Mouse (Mus musculus): ENCODE measurements around the gene Ppp1ca. TPM values are rescaled to one million over a fixed set of nuclear protein-coding genes. Genes with fewer than 3 reads are reported as not detected.

Gene Ppp1ca
- polyA plus RNA-seq, 1 experiment: 204 TPM

DNA sequence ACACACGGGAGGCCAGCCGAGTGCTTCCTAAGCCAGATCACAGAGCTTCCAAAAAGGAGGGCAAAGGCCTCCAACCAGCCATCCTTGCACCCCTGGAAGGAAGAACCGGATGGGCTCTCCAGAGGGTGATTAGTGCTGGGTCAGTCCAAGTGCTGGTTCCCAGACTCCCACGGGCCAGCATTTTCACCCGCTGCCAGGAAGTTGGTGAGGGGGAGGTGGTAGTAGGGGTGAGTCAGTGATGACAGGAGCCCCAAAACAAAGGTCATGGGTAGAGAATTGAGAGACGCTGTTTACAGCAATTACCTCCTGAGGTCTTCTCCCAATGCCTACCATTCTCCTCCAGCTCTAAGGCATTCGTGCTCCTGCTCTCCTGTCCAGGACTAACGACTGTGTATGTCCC, 38.5 kb downstream of the Ppp1ca start:
- no peak overlapping the region for H3K4me3 ChIP-seq (replicated peaks; ENCODE audit: control insufficient read depth, low read depth, low read length)
- peaks cover 10% of the 10 kb centered on the region for H3K4me1 ChIP-seq (ENCODE audit: control insufficient read depth, insufficient read depth, low read length)
- TF ChIP-seq CTCF (IDR thresholded peaks at IDR 0.05; ENCODE audit: control insufficient read depth, insufficient read depth, low read length) (no peak), POLR2A (IDR thresholded peaks at IDR 0.05; ENCODE audit: borderline replicate concordance, control insufficient read depth, low read depth, low read length) (no peak)
- peak overlapping the region; percentile 32 for H3K27ac ChIP-seq (ENCODE audit: control insufficient read depth, insufficient read depth, low read depth, low read length, poor library complexity)
- 66% methylated on average over 8 of the region's 8 CpGs for WGBS

DNA sequence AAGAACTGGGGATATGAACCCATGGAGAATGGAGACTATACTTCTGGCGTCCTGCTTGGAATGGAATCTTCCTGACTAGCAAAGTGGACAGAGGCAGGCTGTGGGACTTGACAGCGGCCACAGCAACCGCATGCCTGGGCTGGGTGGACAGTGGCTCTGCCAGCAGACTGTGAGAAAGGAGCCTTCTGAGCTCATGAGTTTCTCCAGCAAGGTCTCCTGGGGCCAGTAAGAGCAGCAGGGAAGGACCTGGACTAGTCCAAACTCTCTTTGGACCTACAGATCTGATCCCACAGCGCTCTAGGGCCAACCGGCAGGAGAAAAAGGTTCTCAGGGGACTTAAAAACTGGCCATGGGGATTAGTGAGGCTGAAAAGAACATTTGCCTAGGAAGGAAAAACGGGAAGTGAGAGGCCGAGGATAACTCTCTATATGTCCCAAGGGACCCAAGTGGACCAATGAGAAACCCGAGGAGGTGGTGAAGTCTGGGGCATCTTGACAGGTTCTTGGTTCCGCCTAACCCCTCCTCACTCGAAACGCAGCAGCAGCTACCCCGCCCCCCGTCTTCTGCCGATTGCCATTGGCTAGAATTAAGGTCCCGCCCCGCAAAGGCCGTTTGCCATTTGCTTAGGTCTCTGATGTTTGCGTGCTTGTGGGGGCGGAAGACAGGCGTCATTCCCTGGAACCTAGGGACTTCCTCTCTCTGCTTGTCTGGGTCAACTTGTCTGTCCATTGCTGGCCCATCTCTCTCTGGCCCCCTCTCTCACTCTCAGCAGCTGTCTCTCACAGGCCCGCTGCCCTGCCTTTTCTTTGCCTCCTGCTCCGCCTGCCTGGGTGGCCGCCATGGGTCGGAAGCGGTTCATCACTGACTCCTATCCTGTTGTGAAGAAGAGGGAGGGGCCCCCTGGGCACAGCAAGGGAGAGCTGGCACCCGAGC, 39.7 kb downstream of the Ppp1ca start, which contains the start of gene Pold4:
Pold4 (plus strand) TSS at position 647 of the 933 bp plus-strand sequence.
- TF ChIP-seq CTCF (IDR thresholded peaks at IDR 0.05; ENCODE audit: control insufficient read depth, insufficient read depth, low read length) (no peak), POLR2A (IDR thresholded peaks at IDR 0.05; ENCODE audit: borderline replicate concordance, control insufficient read depth, low read depth, low read length) (peak; percentile 70)
- H3K4me3 ChIP-seq (replicated peaks; ENCODE audit: control insufficient read depth, low read depth, low read length): peak within 1 kb of the TSS; percentile 70
- H3K4me1 ChIP-seq (ENCODE audit: control insufficient read depth, insufficient read depth, low read length): peaks cover 10% of the 10 kb centered on the region
- peak within 1 kb of the TSS; percentile 96 for H3K27ac ChIP-seq (ENCODE audit: control insufficient read depth, insufficient read depth, low read depth, low read length, poor library complexity)
- 12% methylated on average over 26 of the region's 26 CpGs for WGBS

DNA sequence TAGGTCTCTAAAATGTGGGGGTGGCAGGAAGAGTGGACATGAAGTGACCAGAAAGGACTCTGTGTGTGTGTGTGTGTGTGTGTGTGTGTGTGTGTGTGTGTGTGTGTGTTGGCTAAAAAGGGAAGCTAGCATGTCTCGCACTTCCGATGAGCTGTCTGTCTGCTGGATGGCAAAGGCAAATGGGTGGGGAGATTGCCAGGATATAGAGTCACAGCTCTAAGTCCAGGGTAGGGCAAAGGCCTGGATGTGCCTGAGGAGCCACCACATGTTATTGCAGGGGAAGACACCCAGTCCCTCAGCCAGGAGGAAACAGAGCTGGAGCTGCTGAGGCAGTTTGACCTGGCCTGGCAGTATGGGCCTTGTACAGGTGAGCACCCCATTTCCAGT, 40.3 kb downstream of the Ppp1ca start:
- H3K4me1 ChIP-seq (ENCODE audit: control insufficient read depth, insufficient read depth, low read length): peaks cover 5% of the 10 kb centered on the region; the same call in 1 of the 2 replicates

DNA sequence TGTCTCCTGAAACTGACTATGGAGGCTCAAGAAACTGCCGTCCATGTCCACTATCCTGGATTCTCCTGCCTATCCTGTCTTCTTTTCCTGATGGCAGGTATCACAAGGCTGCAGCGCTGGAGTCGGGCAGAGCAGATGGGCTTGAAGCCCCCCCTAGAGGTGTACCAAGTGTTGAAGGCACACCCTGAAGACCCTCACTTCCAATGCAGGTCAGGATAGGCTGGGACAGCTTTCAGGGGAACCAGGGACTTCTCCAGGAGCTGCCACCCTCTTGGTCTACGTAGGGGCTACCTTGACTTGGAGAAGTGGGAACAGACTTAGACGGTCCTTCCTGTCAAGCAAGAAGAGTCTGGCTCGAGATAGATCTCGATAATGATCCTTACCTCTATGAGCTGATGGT, 40.8 kb downstream of the Ppp1ca start:
- Histone ChIP-seq H3K27ac (ENCODE audit: control insufficient read depth, insufficient read depth, low read depth, low read length, poor library complexity) (peak overlapping the region; percentile 96), H3K4me3 (replicated peaks; ENCODE audit: control insufficient read depth, low read depth, low read length) (no peak overlapping the region), H3K4me1 (ENCODE audit: control insufficient read depth, insufficient read depth, low read length) (peaks cover 3% of the 10 kb centered on the region; the same call in 1 of the 2 replicates)
- TF ChIP-seq CTCF (IDR thresholded peaks at IDR 0.05; ENCODE audit: control insufficient read depth, insufficient read depth, low read length) (no peak), POLR2A (IDR thresholded peaks at IDR 0.05; ENCODE audit: borderline replicate concordance, control insufficient read depth, low read depth, low read length) (no peak)
- whole genome bisulfite sequencing: 70% methylated on average over 7 of the region's 7 CpGs

More for the DNA sequence above, 40.3 kb downstream of the Ppp1ca start:
- Histone ChIP-seq H3K4me3 (replicated peaks; ENCODE audit: control insufficient read depth, low read depth, low read length) (peak overlapping the region; percentile 70), H3K27ac (ENCODE audit: control insufficient read depth, insufficient read depth, low read depth, low read length, poor library complexity) (peak overlapping the region; percentile 96)
- WGBS: 0% methylated on average over 2 of the region's 2 CpGs
- TF ChIP-seq POLR2A (IDR thresholded peaks at IDR 0.05; ENCODE audit: borderline replicate concordance, control insufficient read depth, low read depth, low read length) (no peak), CTCF (IDR thresholded peaks at IDR 0.05; ENCODE audit: control insufficient read depth, insufficient read depth, low read length) (no peak)

DNA sequence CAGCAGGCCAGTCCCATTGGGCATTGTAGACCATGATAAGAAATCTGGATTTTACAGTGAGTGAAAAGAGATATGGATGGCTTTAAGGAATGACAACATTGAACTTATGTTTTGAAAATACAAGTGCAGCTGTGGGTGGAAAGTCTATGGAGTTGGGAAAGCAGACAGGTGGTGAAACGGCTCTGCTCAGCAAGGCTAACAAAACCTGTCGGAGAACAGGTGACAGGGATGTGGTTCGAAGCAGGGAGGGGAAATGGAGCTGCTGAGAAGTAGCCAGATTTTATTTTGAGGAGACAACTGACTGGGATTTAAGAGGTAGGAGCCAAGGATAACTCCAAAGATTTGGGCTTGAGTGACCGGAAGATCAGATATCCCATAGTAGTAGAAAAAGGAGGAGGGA, 42.7 kb downstream of the Ppp1ca start:
- Histone ChIP-seq H3K4me3 (replicated peaks; ENCODE audit: control insufficient read depth, low read depth, low read length) (no peak overlapping the region), H3K4me1 (ENCODE audit: control insufficient read depth, insufficient read depth, low read length) (no peaks in the 10 kb centered on the region; the same call in 1 of the 2 replicates), H3K27ac (ENCODE audit: control insufficient read depth, insufficient read depth, low read depth, low read length, poor library complexity) (no peak overlapping the region)
- 74% methylated on average over 4 of the region's 4 CpGs for WGBS
- TF ChIP-seq POLR2A (IDR thresholded peaks at IDR 0.05; ENCODE audit: borderline replicate concordance, control insufficient read depth, low read depth, low read length): no peak
- no peak for TF ChIP-seq CTCF (IDR thresholded peaks at IDR 0.05; ENCODE audit: control insufficient read depth, insufficient read depth, low read length)

DNA sequence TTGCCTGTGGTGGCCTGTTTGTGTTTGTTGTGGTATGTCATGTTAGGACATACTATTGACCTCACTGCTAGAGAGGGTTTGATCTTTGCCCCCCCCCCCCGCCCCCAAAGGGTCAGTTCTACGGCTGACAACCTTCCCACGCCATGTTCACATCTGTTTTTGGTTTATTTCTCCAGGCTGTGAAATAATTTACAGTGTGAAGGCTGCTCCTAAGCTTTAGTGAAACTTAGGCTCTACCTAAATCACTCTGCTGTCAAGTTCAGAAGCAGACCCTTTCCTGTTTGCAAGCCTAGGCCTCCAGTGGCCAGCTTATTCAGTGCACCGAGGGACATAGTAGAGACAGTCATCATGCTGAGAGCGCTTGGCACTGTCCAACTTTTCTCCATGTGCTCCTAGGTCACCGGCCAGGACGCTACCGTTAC, 48.4 kb downstream of the Ppp1ca start:
- Histone ChIP-seq H3K4me1 (ENCODE audit: control insufficient read depth, insufficient read depth, low read length) (no peaks in the 10 kb centered on the region), H3K4me3 (replicated peaks; ENCODE audit: control insufficient read depth, low read depth, low read length) (no peak overlapping the region), H3K27ac (ENCODE audit: control insufficient read depth, insufficient read depth, low read depth, low read length, poor library complexity) (no peak overlapping the region)
- TF ChIP-seq CTCF (IDR thresholded peaks at IDR 0.05; ENCODE audit: control insufficient read depth, insufficient read depth, low read length): no peak
- no peak for TF ChIP-seq POLR2A (IDR thresholded peaks at IDR 0.05; ENCODE audit: borderline replicate concordance, control insufficient read depth, low read depth, low read length)
- WGBS: 57% methylated on average over 8 of the region's 8 CpGs

DNA sequence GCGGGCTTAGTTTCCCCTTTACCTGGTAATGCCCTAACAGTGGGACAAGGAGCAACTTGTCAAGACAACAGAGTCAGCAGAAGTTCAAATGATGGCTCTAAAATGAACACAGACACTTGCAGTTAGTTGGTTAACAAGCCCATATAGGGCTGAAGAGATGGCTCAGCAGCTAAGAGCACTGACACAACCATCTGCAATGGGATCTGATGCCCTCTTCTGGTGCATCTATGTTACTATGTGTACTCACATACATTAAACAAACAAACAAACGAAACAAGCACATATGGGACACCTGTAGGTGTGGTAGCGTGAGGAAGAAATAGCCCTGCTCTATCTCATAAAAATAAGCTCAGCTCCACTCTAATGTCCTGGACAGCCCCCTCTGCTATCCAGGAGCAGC, 50.6 kb downstream of the Ppp1ca start:
- no peaks in the 10 kb centered on the region for H3K4me1 ChIP-seq (ENCODE audit: control insufficient read depth, insufficient read depth, low read length)
- H3K27ac ChIP-seq (ENCODE audit: control insufficient read depth, insufficient read depth, low read depth, low read length, poor library complexity): no peak overlapping the region
- TF ChIP-seq POLR2A (IDR thresholded peaks at IDR 0.05; ENCODE audit: borderline replicate concordance, control insufficient read depth, low read depth, low read length) (no peak), CTCF (IDR thresholded peaks at IDR 0.05; ENCODE audit: control insufficient read depth, insufficient read depth, low read length) (no peak)
- WGBS: 73% methylated on average over 3 of the region's 3 CpGs
- no peak overlapping the region for H3K4me3 ChIP-seq (replicated peaks; ENCODE audit: control insufficient read depth, low read depth, low read length)

DNA sequence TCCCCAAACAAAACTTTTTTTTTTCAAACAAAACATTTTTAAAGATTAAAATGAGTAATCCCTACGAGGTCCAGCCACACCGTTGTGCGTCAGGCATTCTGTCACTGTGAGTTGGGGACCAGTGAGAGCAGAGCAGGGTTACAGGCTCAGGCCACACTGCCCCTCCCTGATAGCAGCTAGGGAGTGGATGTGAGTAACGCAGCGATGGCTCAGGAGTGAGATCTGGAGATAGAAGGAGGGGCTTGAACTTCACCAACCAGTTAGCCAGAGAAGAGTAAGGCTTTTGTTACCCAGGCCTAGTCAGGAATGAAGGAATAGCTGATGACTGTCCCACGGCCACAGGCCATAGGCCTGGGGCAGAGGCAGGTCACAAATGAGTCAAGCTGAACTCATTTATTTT, 52.9 kb downstream of the Ppp1ca start:
- TF ChIP-seq POLR2A (IDR thresholded peaks at IDR 0.05; ENCODE audit: borderline replicate concordance, control insufficient read depth, low read depth, low read length): no peak
- TF ChIP-seq CTCF (IDR thresholded peaks at IDR 0.05; ENCODE audit: control insufficient read depth, insufficient read depth, low read length): no peak
- H3K4me1 ChIP-seq (ENCODE audit: control insufficient read depth, insufficient read depth, low read length): no peaks in the 10 kb centered on the region
- H3K27ac ChIP-seq (ENCODE audit: control insufficient read depth, insufficient read depth, low read depth, low read length, poor library complexity): no peak overlapping the region
- no peak overlapping the region for H3K4me3 ChIP-seq (replicated peaks; ENCODE audit: control insufficient read depth, low read depth, low read length)
- WGBS: 86% methylated on average over 6 of the region's 6 CpGs

Other genes with a start within 250 kb of the Ppp1ca start
- 1.6 and 4.4 TPM in 2 replicates for gene Aldh3b3, start 233.4 kb upstream of the Ppp1ca start, polyA plus RNA-seq (2011; ENCODE audit: insufficient read depth, insufficient read length, low replicate concordance, missing spikeins)
- gene Aldh3b2, start 219.7 kb upstream of the Ppp1ca start, polyA plus RNA-seq (2011; ENCODE audit: insufficient read depth, insufficient read length, low replicate concordance, missing spikeins): 2.4 and 4.2 TPM in 2 replicates
- 5.1 and 10.7 TPM in 2 replicates for gene Acy3, start 205.5 kb upstream of the Ppp1ca start, polyA plus RNA-seq (2011; ENCODE audit: insufficient read depth, insufficient read length, low replicate concordance, missing spikeins)
- not detected in 2 replicates for gene Tbx10, start 199.3 kb upstream of the Ppp1ca start, polyA plus RNA-seq (2011; ENCODE audit: insufficient read depth, insufficient read length, low replicate concordance, missing spikeins)
- gene Nudt8, start 191.5 kb upstream of the Ppp1ca start, polyA plus RNA-seq (2011; ENCODE audit: insufficient read depth, insufficient read length, low replicate concordance, missing spikeins): 9.7 and 18.1 TPM in 2 replicates
- 1.7 and 2.0 TPM in 2 replicates for gene Gm49405, start 191.4 kb upstream of the Ppp1ca start, polyA plus RNA-seq (2011; ENCODE audit: insufficient read depth, insufficient read length, low replicate concordance, missing spikeins)
- 5.2 and 7.8 TPM in 2 replicates for gene Doc2g, start 188.8 kb upstream of the Ppp1ca start, polyA plus RNA-seq (2011; ENCODE audit: insufficient read depth, insufficient read length, low replicate concordance, missing spikeins)
- gene Ndufv1, start 179.3 kb upstream of the Ppp1ca start, polyA plus RNA-seq (2011; ENCODE audit: insufficient read depth, insufficient read length, low replicate concordance, missing spikeins): 61.7 and 118 TPM in 2 replicates
- 125 and 187 TPM in 2 replicates for gene Gstp1, start 154.1 kb upstream of the Ppp1ca start, polyA plus RNA-seq (2011; ENCODE audit: insufficient read depth, insufficient read length, low replicate concordance, missing spikeins)
- gene Gstp2, start 146.0 kb upstream of the Ppp1ca start, polyA plus RNA-seq (2011; ENCODE audit: insufficient read depth, insufficient read length, low replicate concordance, missing spikeins): 21.6 TPM in 1 of 2 replicates, not detected in the other
- gene Gstp3, start 132.5 kb upstream of the Ppp1ca start, polyA plus RNA-seq (2011; ENCODE audit: insufficient read depth, insufficient read length, low replicate concordance, missing spikeins): 13.5 and 18.0 TPM in 2 replicates
- gene Cabp2, start 110.5 kb upstream of the Ppp1ca start, polyA plus RNA-seq (2011; ENCODE audit: insufficient read depth, insufficient read length, low replicate concordance, missing spikeins): not detected in 2 replicates
- 93.3 and 143 TPM in 2 replicates for gene Cdk2ap2, start 94.9 kb upstream of the Ppp1ca start, polyA plus RNA-seq (2011; ENCODE audit: insufficient read depth, insufficient read length, low replicate concordance, missing spikeins)
- gene Pitpnm1, start 92.1 kb upstream of the Ppp1ca start, polyA plus RNA-seq (2011; ENCODE audit: insufficient read depth, insufficient read length, low replicate concordance, missing spikeins): 72.3 and 159 TPM in 2 replicates
- 22.0 and 53.5 TPM in 2 replicates for gene Aip, start 66.2 kb upstream of the Ppp1ca start, polyA plus RNA-seq (2011; ENCODE audit: insufficient read depth, insufficient read length, low replicate concordance, missing spikeins)
- not detected in 2 replicates for gene Gpr152, start 52.3 kb upstream of the Ppp1ca start, polyA plus RNA-seq (2011; ENCODE audit: insufficient read depth, insufficient read length, low replicate concordance, missing spikeins)
- gene Cabp4, start 48.0 kb upstream of the Ppp1ca start, polyA plus RNA-seq (2011; ENCODE audit: insufficient read depth, insufficient read length, low replicate concordance, missing spikeins): 0.29 and 0.60 TPM in 2 replicates
- gene Coro1b, start 43.4 kb upstream of the Ppp1ca start, polyA plus RNA-seq (2011; ENCODE audit: insufficient read depth, insufficient read length, low replicate concordance, missing spikeins): 75.8 and 114 TPM in 2 replicates
- 27.6 and 60.8 TPM in 2 replicates for gene Ptprcap, start 38.5 kb upstream of the Ppp1ca start, polyA plus RNA-seq (2011; ENCODE audit: insufficient read depth, insufficient read length, low replicate concordance, missing spikeins)
- 51.8 and 86.1 TPM in 2 replicates for gene Rps6kb2, start 28.7 kb upstream of the Ppp1ca start, polyA plus RNA-seq (2011; ENCODE audit: insufficient read depth, insufficient read length, low replicate concordance, missing spikeins)
- 23.3 and 52.9 TPM in 2 replicates for gene Carns1, start 16.6 kb upstream of the Ppp1ca start, polyA plus RNA-seq (2011; ENCODE audit: insufficient read depth, insufficient read length, low replicate concordance, missing spikeins)
- 64.3 and 168 TPM in 2 replicates for gene Tbc1d10c, start 781 bp upstream of the Ppp1ca start, polyA plus RNA-seq (2011; ENCODE audit: insufficient read depth, insufficient read length, low replicate concordance, missing spikeins)
- gene Rad9a, start 9.6 kb downstream of the Ppp1ca start, polyA plus RNA-seq (2011; ENCODE audit: insufficient read depth, insufficient read length, low replicate concordance, missing spikeins): 24.2 and 39.8 TPM in 2 replicates
- 10.3 and 25.4 TPM in 2 replicates for gene Clcf1, start 22.2 kb downstream of the Ppp1ca start, polyA plus RNA-seq (2011; ENCODE audit: insufficient read depth, insufficient read length, low replicate concordance, missing spikeins)
- not detected in 2 replicates for gene AC109138.7, start 22.3 kb downstream of the Ppp1ca start, polyA plus RNA-seq (2011; ENCODE audit: insufficient read depth, insufficient read length, low replicate concordance, missing spikeins)
- 31.7 and 54.7 TPM in 2 replicates for gene Pold4, start 39.8 kb downstream of the Ppp1ca start, polyA plus RNA-seq (2011; ENCODE audit: insufficient read depth, insufficient read length, low replicate concordance, missing spikeins)
- gene Ssh3, start 77.1 kb downstream of the Ppp1ca start, polyA plus RNA-seq (2011; ENCODE audit: insufficient read depth, insufficient read length, low replicate concordance, missing spikeins): 16.9 and 20.7 TPM in 2 replicates
- gene Ankrd13d, start 91.1 kb downstream of the Ppp1ca start, polyA plus RNA-seq (2011; ENCODE audit: insufficient read depth, insufficient read length, low replicate concordance, missing spikeins): 8.4 and 53.2 TPM in 2 replicates
- gene Grk2, start 114.2 kb downstream of the Ppp1ca start, polyA plus RNA-seq (2011; ENCODE audit: insufficient read depth, insufficient read length, low replicate concordance, missing spikeins): 153 and 243 TPM in 2 replicates
- 29.2 and 38.9 TPM in 2 replicates for gene Kdm2a, start 206.2 kb downstream of the Ppp1ca start, polyA plus RNA-seq (2011; ENCODE audit: insufficient read depth, insufficient read length, low replicate concordance, missing spikeins)
- gene Rhod, start 247.4 kb downstream of the Ppp1ca start, polyA plus RNA-seq (2011; ENCODE audit: insufficient read depth, insufficient read length, low replicate concordance, missing spikeins): 0.86 and 1.3 TPM in 2 replicates